Mouse (Mus musculus): ENCODE measurements around the gene Cradd. TPM values are rescaled to one million over a fixed set of nuclear protein-coding genes. Genes with fewer than 3 reads are reported as not detected.
A peak's percentile ranks its signal among the peaks of the same experiment; 100 is the strongest.

Gene Cradd
- total and polyA plus RNA-seq, 2 experiments: 8.9 to 24.7 TPM

DNA sequence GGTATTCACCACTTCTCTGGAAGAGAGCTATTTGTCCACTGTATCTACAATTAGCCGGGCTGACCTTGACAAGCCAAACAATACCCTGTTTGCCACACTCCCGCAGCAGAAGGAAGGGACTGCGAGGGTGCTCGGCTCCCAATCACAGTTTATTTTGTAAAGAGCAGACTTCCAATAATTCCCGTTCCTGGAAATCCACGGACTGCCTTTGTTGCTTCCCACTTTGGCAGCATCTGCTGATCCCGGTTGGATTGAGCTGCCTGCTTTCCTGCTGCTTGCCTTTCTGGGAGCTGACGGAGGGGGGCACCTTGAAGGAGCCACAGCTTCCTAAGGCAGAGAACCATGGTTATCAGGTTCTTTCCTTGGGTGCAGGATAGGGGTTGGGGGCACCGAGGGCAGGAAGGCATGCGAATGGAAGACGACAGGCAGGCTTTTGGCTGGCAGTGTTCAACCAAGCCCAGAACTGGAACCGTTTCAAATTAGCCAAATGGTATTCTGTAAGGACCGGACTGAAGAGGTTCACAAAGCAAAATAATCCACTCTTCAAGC lies 69.4 kb downstream of the Cradd start:
- peak; percentile 60 for DNase-seq (ENCODE audit: extremely low read depth, low read depth, low spot score)
- Histone ChIP-seq H3K79me2 (ENCODE audit: control insufficient read depth, insufficient read depth, low read length) (peaks cover 19% of the 10 kb centered on the region), H3K4me1 (ENCODE audit: control insufficient read depth, insufficient read depth, low read length) (peaks cover 12% of the 10 kb centered on the region), H3K4me3 (ENCODE audit: insufficient read depth, low read depth, low read length) (peak overlapping the region; percentile 43), H3K9ac (ENCODE audit: low read depth, low read length) (peak overlapping the region; percentile 90), H3K27me3 (ENCODE audit: control insufficient read depth, insufficient read depth, low read length) (no peaks in the 10 kb centered on the region), H3K36me3 (ENCODE audit: control insufficient read depth, insufficient read depth, low read length) (no peaks in the 10 kb centered on the region), H3K27ac (replicated peaks; ENCODE audit: insufficient read depth, low read depth, low read length) (peak overlapping the region; percentile 92)
- 7% methylated on average over 13 of the region's 13 CpGs for WGBS
- TF ChIP-seq POLR2A (IDR thresholded peaks at IDR 0.05; ENCODE audit: extremely low read depth, insufficient read depth, low read length) (no peak), CTCF (IDR thresholded peaks at IDR 0.05; ENCODE audit: low read depth, low read length) (peak; percentile 30)

DNA sequence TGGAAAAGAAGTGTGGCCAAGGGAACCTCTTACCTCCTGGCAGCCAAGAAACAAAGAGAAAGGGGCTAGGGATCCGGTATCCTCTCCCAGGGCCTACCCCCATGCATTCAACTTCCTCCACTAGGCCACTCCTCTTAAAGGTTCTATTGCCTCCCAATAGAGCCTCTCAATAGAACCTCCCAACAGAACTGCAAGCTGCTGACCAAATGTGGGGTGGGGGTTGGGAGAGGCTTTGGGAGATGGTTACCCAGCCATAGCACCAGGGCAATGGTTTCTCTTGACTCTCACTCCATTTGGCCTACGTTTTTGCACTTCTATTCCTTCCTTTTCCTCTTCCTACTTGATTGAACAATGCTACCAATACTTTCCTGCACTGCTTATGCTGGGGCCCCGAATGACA lies 69.9 kb downstream of the Cradd start:
- Histone ChIP-seq H3K27ac (replicated peaks; ENCODE audit: insufficient read depth, low read depth, low read length) (peak overlapping the region; percentile 76), H3K79me2 (ENCODE audit: control insufficient read depth, insufficient read depth, low read length) (peaks cover 17% of the 10 kb centered on the region), H3K36me3 (ENCODE audit: control insufficient read depth, insufficient read depth, low read length) (no peaks in the 10 kb centered on the region), H3K9ac (ENCODE audit: low read depth, low read length) (peak overlapping the region; percentile 29), H3K4me1 (ENCODE audit: control insufficient read depth, insufficient read depth, low read length) (peaks cover 12% of the 10 kb centered on the region), H3K4me3 (ENCODE audit: insufficient read depth, low read depth, low read length) (no peak overlapping the region), H3K27me3 (ENCODE audit: control insufficient read depth, insufficient read depth, low read length) (no peaks in the 10 kb centered on the region)
- TF ChIP-seq CTCF (IDR thresholded peaks at IDR 0.05; ENCODE audit: low read depth, low read length) (no peak), POLR2A (IDR thresholded peaks at IDR 0.05; ENCODE audit: extremely low read depth, insufficient read depth, low read length) (no peak)
- DNase-seq (ENCODE audit: extremely low read depth, low read depth, low spot score): no peak
- 31% methylated on average over 3 of the region's 3 CpGs for WGBS

DNA sequence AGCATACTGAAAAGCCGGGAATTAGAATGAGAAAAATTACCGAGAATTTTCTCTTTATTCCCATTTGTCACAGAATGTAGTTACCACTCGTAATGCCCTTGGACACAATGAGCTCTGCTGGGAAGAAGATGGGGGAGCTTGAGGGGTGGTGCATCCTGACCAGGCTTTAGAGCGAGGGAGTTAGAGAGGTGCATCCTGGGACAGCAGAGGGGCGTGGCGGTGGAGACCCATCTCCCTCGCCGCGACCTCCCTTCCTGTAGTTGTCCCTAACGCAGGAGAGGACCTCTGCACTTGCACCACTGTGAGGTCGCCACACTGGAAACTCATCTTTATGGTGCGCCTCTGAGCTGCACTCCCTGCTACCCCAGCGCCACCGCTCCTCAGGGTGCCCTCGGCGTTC lies 72.3 kb downstream of the Cradd start:
- WGBS: 94% methylated on average over 16 of the region's 16 CpGs
- Histone ChIP-seq H3K9ac (ENCODE audit: low read depth, low read length) (no peak overlapping the region), H3K27me3 (ENCODE audit: control insufficient read depth, insufficient read depth, low read length) (no peaks in the 10 kb centered on the region), H3K4me3 (ENCODE audit: insufficient read depth, low read depth, low read length) (no peak overlapping the region), H3K27ac (replicated peaks; ENCODE audit: insufficient read depth, low read depth, low read length) (no peak overlapping the region), H3K36me3 (ENCODE audit: control insufficient read depth, insufficient read depth, low read length) (no peaks in the 10 kb centered on the region), H3K79me2 (ENCODE audit: control insufficient read depth, insufficient read depth, low read length) (peaks cover 17% of the 10 kb centered on the region), H3K4me1 (ENCODE audit: control insufficient read depth, insufficient read depth, low read length) (peaks cover 12% of the 10 kb centered on the region)
- no peak for TF ChIP-seq CTCF (IDR thresholded peaks at IDR 0.05; ENCODE audit: low read depth, low read length)
- no peak for TF ChIP-seq POLR2A (IDR thresholded peaks at IDR 0.05; ENCODE audit: extremely low read depth, insufficient read depth, low read length)
- no peak for DNase-seq (ENCODE audit: extremely low read depth, low read depth, low spot score)

DNA sequence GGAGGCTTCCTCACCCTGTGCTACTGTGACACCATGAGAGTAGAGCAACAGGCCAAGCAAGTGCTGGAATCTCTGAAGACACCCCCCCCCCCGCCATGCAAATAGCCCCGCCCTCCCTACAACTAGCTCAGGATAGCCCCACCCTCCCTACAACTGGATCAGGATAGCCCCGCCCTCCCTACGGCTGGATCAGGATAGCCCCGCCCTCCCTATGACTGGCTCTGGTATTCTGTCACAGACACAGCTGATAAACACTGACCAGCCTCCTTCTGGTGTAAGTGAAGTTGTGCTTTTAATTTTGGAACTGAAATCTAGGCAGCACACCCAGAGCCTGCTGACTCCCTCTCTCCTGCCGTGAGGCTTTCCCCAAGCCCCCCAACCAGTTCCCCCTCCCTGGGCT lies 75.6 kb downstream of the Cradd start:
- no peak for TF ChIP-seq CTCF (IDR thresholded peaks at IDR 0.05; ENCODE audit: low read depth, low read length)
- no peak for TF ChIP-seq POLR2A (IDR thresholded peaks at IDR 0.05; ENCODE audit: extremely low read depth, insufficient read depth, low read length)

DNA sequence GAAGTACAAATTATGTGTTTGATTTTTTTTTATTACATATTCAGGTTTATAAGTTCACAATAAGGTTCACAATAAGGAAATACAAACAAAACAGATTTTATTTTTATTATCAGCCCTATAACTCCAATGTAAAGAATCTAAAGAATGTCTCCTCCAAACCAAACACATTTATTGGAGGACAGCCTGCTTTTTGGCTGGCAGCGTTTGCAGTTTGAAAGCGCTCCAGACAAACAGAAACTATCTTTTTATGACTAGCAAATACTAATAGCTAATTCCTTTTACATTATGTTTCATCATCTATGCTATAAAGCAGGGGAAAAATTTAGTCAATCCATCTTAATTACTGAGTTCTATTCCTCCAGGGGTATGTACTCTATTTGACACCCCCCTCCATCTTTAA lies 77.2 kb downstream of the Cradd start:
- Histone ChIP-seq H3K9ac (ENCODE audit: low read depth, low read length) (no peak overlapping the region), H3K36me3 (ENCODE audit: control insufficient read depth, insufficient read depth, low read length) (no peaks in the 10 kb centered on the region), H3K4me1 (ENCODE audit: control insufficient read depth, insufficient read depth, low read length) (no peaks in the 10 kb centered on the region; the same call in 1 of the 2 replicates), H3K79me2 (ENCODE audit: control insufficient read depth, insufficient read depth, low read length) (peaks cover 9% of the 10 kb centered on the region), H3K27me3 (ENCODE audit: control insufficient read depth, insufficient read depth, low read length) (no peaks in the 10 kb centered on the region), H3K27ac (replicated peaks; ENCODE audit: insufficient read depth, low read depth, low read length) (no peak overlapping the region), H3K4me3 (ENCODE audit: insufficient read depth, low read depth, low read length) (no peak overlapping the region)
- WGBS: 29% methylated on average over 2 of the region's 2 CpGs
- DNase-seq (ENCODE audit: extremely low read depth, low read depth, low spot score): no peak
- TF ChIP-seq CTCF (IDR thresholded peaks at IDR 0.05; ENCODE audit: low read depth, low read length): no peak
- no peak for TF ChIP-seq POLR2A (IDR thresholded peaks at IDR 0.05; ENCODE audit: extremely low read depth, insufficient read depth, low read length)

More for the DNA sequence above, 75.6 kb downstream of the Cradd start:
- H3K27me3 ChIP-seq (ENCODE audit: control insufficient read depth, insufficient read depth, low read length): no peaks in the 10 kb centered on the region
- H3K4me1 ChIP-seq (ENCODE audit: control insufficient read depth, insufficient read depth, low read length): no peaks in the 10 kb centered on the region; the same call in 1 of the 2 replicates
- H3K36me3 ChIP-seq (ENCODE audit: control insufficient read depth, insufficient read depth, low read length): no peaks in the 10 kb centered on the region
- H3K4me3 ChIP-seq (ENCODE audit: insufficient read depth, low read depth, low read length): no peak overlapping the region
- no peak overlapping the region for H3K9ac ChIP-seq (ENCODE audit: low read depth, low read length)
- H3K27ac ChIP-seq (replicated peaks; ENCODE audit: insufficient read depth, low read depth, low read length): 0 out of 2 replicates have a peak overlapping the region, but pooled peaks have one; percentile 16
- no peak for DNase-seq (ENCODE audit: extremely low read depth, low read depth, low spot score)
- peaks cover 14% of the 10 kb centered on the region for H3K79me2 ChIP-seq (ENCODE audit: control insufficient read depth, insufficient read depth, low read length)
- 56% methylated on average over 6 of the region's 6 CpGs for WGBS

DNA sequence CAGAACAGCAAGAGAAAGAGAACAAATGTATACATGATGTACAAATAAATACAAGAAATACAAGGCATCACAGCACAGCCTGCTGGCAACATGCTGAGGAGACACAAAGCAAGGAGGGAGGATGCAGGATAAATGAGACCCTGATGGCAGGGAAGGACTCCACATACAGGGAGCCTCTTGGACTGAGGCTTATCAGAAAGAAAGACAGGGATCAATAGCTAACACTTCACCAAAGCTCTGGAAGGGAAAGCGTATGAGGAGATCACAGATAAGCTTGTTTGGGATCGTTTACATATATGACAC lies 78.3 kb downstream of the Cradd start:
- WGBS: 69% methylated on average over 2 of the region's 2 CpGs
- TF ChIP-seq CTCF (IDR thresholded peaks at IDR 0.05; ENCODE audit: low read depth, low read length) (no peak), POLR2A (IDR thresholded peaks at IDR 0.05; ENCODE audit: extremely low read depth, insufficient read depth, low read length) (no peak)
- peaks cover 5% of the 10 kb centered on the region; the same call in 1 of the 2 replicates for H3K79me2 ChIP-seq (ENCODE audit: control insufficient read depth, insufficient read depth, low read length)
- H3K27me3 ChIP-seq (ENCODE audit: control insufficient read depth, insufficient read depth, low read length): no peaks in the 10 kb centered on the region
- H3K4me3 ChIP-seq (ENCODE audit: insufficient read depth, low read depth, low read length): no peak overlapping the region
- no peaks in the 10 kb centered on the region; the same call in 1 of the 2 replicates for H3K4me1 ChIP-seq (ENCODE audit: control insufficient read depth, insufficient read depth, low read length)
- H3K9ac ChIP-seq (ENCODE audit: low read depth, low read length): no peak overlapping the region
- no peak overlapping the region for H3K27ac ChIP-seq (replicated peaks; ENCODE audit: insufficient read depth, low read depth, low read length)
- no peak for DNase-seq (ENCODE audit: extremely low read depth, low read depth, low spot score)
- H3K36me3 ChIP-seq (ENCODE audit: control insufficient read depth, insufficient read depth, low read length): no peaks in the 10 kb centered on the region

Measured in liver, adult 2 months (tissue).